Mouse (Mus musculus): ENCODE results near the gene Maff.

Maff gene

GRCm38 (mm10) chr15:79346051-79346793 is at the start of gene Maff:
TSS of gene Maff (plus strand) at chr15:79346621.
- no peak for DNase-seq (ENCODE audit: low spot score)

DNA sequence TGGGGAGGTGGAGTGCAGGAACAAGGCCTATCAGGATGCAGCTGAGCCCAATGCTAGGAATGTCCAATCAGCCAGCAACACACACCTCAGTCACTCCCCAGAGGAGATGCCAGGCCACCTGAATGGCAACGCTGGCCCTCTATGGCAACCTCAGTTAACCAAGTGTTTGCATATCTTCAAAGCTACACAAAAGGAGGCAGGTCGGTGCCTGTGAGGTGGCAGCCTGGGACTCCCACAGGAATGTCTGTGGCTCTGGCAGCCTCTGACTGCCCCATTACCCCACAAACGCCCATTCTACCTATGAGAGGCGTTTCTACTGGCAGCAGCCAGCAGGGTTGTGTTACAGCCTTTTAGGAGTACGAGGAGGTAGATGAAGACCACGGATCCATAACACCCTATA is 47.9 kb upstream of the Maff start:
- no peak for DNase-seq (ENCODE audit: low spot score)

- DNase-seq (ENCODE audit: low spot score): no peak
These were observed 46.8 kb upstream of the Maff start for GRCm38 (mm10) chr15:79299563-79300155.

- DNase-seq (ENCODE audit: low spot score): no peak
These were observed 42.7 kb upstream of the Maff start for GRCm38 (mm10) chr15:79303725-79304124.

DNA sequence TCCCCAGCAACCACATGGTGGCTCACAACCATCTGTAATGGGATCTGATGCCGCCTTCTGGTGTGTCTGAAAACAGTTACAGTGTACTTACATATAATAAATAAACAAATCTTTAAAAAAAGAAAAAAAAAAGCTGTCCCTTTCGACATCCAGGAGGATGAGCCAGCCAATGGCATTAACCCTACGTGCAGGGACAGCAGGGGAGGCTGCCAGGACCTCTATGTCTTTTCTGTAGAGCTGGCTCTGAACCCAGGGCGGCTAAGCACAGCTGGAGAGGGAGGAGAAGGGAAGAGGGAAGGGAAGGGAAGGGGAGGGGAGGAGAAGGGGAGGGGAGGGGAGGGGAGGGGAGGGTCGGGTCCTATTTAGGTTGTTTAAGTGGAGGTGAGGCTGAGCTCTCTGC is 41.6 kb upstream of the Maff start:
- DNase-seq (ENCODE audit: low spot score): no peak

DNA sequence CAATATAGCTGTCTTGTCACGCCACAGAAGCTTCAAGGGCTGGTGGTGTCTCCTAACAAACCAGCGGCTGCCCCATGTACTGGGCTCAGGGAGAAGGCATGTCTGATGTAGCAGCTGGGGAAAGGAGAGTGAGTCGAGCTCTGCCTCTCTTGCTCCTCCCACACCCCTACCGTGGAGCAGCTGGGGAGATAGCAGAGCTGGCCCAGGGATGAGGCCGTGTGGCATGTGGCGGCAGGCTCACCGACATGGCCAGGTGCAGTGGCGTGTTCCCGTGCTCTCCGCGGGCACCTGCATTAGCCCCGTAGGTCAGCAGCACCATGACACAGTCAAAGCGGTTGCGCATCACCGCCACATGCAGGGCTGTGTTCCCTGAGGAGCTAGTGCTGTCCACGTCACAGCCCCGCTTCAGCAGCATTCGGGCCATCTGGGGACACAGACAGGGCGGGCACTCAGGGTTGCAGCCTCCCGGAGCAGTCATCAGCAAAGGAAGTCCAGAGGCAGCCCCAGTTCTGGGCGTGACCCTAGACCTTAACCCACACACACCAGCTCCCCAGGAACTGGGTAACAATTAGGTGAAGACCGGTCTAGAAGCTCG is 40.3 kb upstream of the Maff start:
- no peak for DNase-seq (ENCODE audit: low spot score)

GRCm38 (mm10) chr15:79307861-79308260 is 38.6 kb upstream of the Maff start:
- no peak for DNase-seq (ENCODE audit: low spot score)

- no peak for DNase-seq (ENCODE audit: low spot score)
These were observed 32.5 kb upstream of the Maff start for GRCm38 (mm10) chr15:79313848-79314369.

DNA sequence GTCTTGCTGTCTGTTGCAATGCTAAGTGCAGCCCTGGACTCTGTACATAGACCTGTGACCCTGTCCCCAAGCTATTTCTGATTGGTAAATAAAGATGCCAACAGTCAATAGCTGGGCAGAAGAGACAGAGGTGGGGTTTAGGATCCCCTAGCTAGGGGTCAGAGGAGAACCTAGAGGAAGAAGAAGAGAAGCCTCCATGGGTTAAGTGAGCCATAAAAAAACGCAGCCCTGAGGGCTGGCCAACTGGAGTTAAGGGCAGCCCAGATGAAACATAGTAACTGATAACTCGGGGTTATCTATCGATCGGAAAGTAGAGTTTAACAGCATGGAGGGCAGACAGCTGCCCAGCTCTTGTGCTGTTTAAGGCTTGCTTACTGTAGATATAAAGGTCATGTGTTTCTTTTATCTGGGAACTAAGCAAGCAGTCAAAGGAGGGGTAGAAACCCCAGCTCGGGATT is 24.7 kb upstream of the Maff start:
- DNase-seq (ENCODE audit: low spot score): no peak

GRCm38 (mm10) chr15:79322281-79322990 is 24.0 kb upstream of the Maff start:
- no peak for DNase-seq (ENCODE audit: low spot score)

- no peak for DNase-seq (ENCODE audit: low spot score)
These were observed 23.2 kb upstream of the Maff start for GRCm38 (mm10) chr15:79322991-79323790.

DNA sequence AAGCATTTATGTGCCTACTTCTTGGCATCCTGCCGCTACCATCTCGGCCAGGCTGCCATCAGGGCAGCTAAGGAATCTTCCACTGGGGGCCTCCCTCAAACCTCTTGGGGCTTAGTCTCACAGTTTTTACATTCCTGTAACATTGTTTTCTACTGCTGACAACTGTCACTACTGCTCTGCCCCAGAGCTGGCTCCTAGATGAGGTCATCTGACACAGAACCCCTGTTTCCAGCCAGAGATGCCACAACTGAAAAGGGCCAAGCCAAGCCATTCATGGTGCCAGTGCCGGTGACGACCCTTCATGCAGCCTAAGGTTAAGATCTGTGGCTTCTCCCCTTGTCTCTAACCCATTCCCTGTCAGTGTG is 22.6 kb upstream of the Maff start:
- DNase-seq (ENCODE audit: low spot score): no peak

DNA sequence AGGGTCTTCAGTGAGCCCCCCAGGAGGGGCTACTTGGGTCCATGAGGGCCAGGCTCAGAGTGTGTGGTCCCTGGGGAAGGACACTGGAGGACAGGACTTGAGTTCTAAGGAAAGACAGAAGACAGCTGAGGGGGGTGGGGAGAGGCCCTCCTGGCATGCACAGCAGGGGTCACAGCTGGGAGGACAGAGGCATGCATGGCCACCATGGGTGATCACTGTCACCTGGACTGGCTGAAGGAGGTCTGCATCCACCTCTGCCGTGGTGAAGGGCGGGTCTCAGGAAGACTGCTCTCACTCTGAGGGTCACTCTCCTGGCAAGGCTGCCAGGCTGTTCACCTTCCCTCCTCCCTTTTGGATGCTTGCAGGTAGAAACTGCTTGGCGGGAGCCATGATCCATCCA is 22.0 kb upstream of the Maff start:
- no peak for DNase-seq (ENCODE audit: low spot score)

DNA sequence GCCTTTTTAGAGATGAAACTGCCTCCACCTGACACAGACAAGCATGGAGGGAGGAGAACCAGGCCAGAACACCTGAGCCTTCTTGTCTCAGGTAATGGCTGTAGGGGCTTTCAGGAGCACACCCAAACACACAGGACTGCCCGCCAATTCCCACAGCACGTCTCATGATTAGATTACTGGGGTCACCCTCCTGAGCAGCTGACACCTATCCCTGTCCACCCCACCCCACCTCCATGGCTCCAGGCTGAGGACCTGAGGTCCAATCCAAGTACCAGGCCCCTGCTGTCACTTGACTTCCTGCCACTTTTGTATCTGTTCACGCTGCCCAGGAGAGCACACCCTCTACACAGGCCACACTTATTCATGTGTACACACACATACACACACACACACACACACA is 20.7 kb upstream of the Maff start:
- DNase-seq (ENCODE audit: low spot score): no peak

DNA sequence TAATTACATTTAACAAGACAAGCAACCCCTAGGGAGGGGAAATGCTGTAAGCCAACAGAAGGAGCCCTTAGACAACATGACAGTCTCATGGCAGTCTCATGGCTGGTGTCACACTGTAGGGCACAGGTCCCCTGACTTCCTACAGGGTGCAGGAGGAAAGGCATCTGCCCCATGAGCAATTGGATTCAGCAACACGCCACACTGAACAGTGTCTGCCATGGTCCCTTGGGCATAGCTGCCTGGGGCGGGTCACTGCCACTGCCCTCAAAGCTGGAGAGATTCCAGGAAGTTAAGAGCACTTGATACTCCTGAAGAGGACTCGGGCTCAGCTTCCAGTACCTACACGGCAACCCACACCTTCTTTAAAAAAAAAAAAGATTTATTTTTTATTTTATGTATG is 20.2 kb upstream of the Maff start:
- DNase-seq (ENCODE audit: low spot score): no peak

- no peak for DNase-seq (ENCODE audit: low spot score)
These were observed 19.2 kb upstream of the Maff start for GRCm38 (mm10) chr15:79326971-79327961.

DNA sequence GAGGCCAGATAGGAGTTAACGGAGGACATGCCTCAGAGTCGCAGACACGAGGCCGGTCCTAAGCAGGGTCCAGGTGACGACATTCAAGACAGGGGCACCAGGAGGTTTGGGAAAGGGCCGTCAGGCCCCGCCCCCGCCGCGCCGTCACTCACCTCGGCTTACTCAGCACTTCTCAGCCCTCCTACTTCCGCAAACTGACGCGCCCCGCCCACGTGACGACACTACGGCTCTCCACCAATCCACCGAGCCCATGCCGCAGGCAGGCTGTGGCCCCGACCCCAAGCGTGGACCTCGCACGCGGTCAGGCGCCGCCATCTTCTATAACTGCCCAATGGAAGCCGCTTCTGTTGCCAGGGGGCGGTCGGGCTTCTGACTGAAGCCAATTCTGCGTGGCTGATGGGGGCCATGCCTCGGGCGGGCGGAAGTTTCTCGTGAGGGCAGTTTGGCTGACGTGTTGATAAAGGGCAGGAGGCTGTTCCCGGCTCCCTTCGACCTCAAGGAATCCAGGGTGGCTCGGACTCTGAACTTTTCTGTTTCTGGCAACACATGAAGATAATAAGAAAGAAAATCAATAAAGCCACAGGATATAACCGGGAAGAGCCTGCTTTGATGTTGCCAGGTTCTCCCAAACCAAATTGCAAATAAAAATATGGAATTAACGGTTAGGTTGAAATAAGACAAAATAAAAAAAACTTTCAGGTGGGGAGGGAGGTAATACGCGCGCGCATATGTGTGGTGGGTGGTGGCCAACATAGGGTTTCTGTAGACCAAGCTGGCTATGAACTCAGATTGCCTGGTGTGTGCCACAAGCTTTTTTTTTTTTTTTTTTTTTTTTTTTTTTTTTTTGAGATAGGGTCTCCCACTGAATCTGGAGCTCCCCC is 18.1 kb upstream of the Maff start, which contains the start of gene Pla2g6:
TSS of gene Pla2g6 (minus strand) at position 333 of the 881 bp plus-strand sequence.
- DNase-seq (ENCODE audit: low spot score): peak; percentile 95

DNA sequence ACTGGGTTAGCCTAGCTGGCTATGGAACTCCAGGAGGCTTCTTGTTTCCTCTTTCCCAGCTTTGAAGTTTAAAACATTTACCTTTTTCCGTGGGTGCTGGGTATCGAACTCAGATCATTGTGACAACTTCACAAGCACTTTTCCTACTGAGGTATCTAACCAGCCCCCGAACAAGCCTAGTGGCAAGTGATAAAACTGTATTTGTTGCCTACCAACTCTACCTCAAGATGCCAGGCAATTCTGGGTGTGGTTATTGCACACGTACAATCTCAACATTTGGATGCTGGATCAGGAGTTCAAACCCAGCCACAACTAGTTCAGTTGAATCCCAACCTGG is 17.5 kb upstream of the Maff start:
- DNase-seq (ENCODE audit: low spot score): no peak

GRCm38 (mm10) chr15:79329346-79329978 is 17.0 kb upstream of the Maff start:
- no peak for DNase-seq (ENCODE audit: low spot score)

All from urinary bladder, postnatal 10 days (tissue).